Mouse (Mus musculus) gonadal fat pad, adult 2 months (tissue): ENCODE measurements around the gene Tnn. TPM values are rescaled to one million over a fixed set of nuclear protein-coding genes. Genes with fewer than 3 reads are reported as not detected.

Source experiments
- DNase-seq: peaks from one replicate; pipeline ENCODE4 v3.0.0-alpha.2; 2012; ENCODE audit warnings: low read depth
- polyA plus RNA-seq: library from polyadenylated mRNA; depleted of rRNA; stranded (reverse); fragments of >200 nt; gene quantifications from 2 replicates; pipeline ENCODE4 v1.2.3, GENCODE M21; 2012; rRNA removed

Tnn gene
- polyA plus RNA-seq: 0.04 and 0.05 TPM in 2 replicates

- DNase-seq: no peak
Measured at GRCm38 (mm10) chr1:160153480-160153879, at the start of gene Tnn. TSS of gene Tnn (minus strand) at chr1:160153580.

DNA sequence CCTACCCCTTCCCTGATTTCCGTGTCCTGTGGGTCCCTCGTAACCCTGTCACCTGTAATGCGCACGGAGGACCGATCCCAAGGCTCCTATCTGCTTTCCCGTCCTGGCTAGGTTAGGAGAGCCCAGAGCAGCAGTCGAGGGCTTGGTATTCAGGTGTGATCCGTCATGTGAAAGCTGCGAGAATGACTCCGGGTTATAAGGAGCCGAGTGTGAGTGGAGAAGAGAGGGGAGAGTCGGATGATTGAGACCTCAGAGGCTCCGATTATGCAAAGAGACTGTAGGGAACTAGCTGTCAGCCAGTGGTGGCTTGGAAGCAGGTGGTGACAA, 41.9 kb upstream of the Tnn start:
- no peak for DNase-seq

- DNase-seq: peak; percentile 98
Measured at GRCm38 (mm10) chr1:160194529-160195336, 41.4 kb upstream of the Tnn start, which contains the start of gene Mrps14. TSS of gene Mrps14 (plus strand) at chr1:160195215.

DNA sequence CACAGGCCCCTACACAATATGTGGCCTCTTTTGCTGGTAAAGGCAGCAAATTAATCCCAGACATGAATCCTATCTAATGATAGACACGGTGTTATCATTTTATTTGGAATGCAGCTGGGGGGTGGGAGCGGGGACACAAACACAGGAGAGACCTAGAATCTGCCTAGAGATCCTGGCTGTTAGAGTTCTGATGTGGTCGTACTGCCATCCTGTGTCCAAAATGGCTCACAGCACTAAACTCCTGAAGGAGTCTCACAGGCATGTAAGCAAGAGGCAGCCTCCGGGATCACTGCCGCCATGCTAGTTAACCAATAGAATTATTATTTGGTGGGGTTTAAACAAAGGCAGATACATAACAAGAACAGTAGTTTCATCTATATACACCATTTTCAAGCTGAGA, 31.1 kb upstream of the Tnn start:
- no peak for DNase-seq

- DNase-seq: no peak
Measured at GRCm38 (mm10) chr1:160181216-160181615, 27.8 kb upstream of the Tnn start.

DNA sequence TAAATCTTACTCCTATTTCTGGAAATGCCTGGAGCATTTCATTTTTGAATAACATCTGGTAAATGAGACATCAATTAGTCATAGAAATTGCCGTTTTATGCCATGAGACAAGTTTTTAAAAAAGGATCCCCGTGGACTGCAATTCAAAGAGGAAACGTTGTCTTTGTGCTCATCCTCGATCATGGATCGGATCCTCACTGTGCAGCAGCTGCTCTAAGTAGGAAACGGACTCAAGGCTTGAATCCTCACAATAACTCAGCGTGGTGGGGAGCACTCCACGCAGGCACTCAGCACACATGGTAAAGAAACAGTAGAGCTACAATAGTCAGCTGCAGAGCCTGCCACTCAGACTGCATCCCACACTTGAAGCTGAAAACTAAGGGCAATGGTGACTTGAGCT, 23.5 kb upstream of the Tnn start:
- DNase-seq: no peak

- DNase-seq: no peak
Measured at GRCm38 (mm10) chr1:160166600-160166999, 13.2 kb upstream of the Tnn start.

DNA sequence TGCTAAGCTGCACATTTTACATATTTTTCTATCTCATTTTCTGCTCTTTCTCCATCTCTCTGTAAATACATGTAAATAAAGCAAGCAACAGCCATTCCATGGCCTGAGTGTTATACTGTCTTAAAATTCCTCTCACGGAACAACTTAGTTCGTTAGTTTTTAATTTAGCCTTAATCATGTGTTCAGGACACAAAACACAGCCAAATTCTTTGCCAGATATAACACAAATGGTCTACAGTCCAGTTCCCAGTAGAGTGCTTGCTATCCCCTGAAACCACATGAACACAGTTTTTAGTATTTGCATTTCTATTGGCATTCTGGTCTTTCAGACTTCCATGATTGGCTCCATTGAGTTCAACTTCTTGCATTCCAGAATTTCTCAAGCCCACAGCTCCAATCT, 4.8 kb upstream of the Tnn start:
- DNase-seq: no peak

DNA sequence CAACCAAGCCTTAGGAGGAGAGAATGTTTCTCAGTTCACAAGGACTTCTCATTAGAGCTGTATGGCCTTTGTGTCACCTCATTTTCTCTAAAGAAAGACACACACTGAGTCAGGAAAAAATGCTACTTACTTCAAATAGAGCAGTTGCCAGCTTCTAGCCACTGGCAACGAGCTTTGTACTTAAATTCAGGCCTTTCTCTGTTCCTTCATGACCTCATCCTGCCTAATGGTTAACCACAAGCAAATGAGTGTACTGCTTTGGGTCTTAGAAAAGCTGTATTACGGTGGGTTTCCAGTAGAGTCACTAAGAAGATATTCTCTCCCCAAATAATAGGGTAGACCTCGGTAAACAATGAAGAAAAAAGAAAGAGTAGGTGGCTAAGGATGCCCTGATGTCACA, 2.7 kb downstream of the Tnn start:
- DNase-seq: no peak

- DNase-seq: no peak
Measured at GRCm38 (mm10) chr1:160149291-160149906, 4.0 kb downstream of the Tnn start.

- DNase-seq: no peak
Measured at GRCm38 (mm10) chr1:160147274-160147673, 6.1 kb downstream of the Tnn start.

DNA sequence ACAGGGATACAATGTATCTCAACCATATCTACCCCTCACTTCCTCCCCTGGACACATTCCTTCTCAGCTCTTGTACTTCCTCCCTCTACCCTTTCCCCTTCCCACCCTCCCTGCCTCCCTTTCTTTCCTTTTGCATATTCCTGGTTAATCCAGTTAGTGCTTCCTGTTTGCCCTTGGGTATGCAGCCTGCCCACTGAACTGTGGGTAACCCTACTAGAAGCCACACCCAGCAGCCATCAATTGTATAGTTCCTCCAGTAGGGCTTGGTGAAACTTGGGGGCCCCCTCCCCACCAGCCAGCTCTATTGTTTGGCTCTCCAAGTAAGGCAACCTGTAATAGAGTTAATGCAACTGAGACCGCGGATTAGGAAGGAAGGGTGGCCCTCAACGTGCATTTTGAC, 7.8 kb downstream of the Tnn start:
- no peak for DNase-seq

- DNase-seq: no peak
Measured at GRCm38 (mm10) chr1:160144343-160144742, 9.0 kb downstream of the Tnn start.

DNA sequence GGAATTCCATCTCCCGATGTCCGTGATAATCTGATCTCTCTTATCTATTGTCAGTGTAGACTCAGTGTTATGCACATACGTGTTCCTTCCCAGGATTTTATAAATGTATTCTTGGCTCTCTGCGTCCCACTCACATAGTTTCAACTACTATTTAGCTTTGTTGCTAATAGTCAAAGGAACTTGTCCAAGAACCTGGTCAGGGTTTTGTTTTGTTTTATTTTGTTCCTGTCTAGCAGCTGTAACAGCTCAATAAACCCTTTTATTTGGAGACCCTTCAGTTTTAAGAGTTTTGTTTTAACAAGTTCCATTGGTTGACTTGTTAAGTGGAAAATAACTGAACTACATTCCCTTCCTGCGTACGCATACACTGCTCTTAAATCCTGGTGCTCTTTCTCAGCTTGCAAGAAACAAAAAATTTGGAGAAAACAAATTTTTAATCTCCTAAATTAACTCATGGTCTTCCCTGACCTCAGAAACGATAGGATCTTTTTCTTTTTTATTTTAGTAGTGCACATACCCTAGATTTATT, 17.0 kb downstream of the Tnn start:
- no peak for DNase-seq

DNA sequence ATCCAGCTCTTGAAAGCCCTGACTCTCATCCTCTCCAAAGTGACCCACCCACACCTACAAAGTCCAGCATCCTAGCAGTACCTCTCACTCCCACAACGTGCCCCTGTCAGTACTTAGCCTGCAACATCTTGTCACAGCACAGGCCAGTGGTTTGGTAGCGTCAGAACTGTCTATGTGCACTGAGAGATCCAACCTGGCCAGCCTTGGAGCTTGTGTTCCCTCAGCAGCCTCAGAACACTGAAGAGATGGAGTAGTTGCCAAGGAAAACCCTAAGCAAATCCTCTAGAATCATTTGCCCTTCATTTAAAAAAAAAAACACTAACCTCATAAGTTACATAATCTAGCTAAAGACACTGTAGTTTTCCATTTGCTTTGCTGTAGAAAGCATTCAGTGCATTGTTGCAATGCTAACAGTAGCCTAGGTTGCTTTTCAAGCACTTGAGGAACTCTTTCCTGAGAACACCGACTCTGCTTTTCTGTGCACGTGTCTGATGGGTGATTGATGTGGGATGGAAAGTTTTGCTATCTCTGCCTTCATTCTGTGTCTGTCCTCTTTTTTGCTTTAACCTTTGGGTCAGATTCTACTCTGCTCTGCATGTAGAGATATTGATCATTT, 19.8 kb downstream of the Tnn start:
- DNase-seq: no peak

- no peak for DNase-seq
Measured at GRCm38 (mm10) chr1:160123957-160124356, 29.4 kb downstream of the Tnn start.

GRCm38 (mm10) chr1:160108604-160109003, 44.8 kb downstream of the Tnn start:
- DNase-seq: no peak

DNA sequence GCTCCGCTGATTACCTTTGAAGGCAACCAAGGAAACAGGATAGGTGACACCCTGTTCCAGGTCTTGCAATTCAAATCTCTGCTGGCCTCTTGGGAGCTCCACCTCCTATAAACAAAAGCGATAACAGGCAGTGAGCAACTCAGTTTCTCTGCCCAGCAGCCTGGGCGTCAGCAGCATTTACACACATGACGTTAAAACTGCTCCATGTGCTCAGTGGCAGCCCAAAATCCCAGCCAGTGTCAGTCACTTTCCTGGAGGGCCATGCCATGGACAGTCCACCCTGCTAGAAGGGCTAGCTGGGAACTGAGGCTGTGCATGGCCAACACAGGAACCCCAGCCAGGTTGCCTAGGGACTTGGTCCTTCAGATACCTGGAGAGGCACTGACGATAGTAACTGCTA, 48.0 kb downstream of the Tnn start:
- no peak for DNase-seq

DNA sequence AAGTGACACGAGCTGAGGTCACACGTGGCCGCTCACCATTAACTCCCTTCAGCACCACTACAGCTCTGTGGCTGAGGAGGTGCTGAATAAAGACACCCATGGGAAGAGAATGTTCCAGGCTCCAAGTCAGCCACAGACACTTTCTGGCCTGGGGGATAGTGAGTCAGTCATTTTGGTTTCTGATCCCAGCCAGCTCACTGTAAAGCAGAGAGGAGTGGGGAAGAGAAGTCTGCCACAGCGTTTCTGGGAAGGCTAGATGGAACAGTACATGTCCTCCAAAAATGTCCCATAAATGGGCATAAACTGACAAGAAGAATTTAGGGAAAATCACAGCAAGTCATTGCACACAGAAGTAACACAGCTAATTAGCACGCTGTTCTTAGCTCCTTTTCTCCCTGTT, 52.4 kb downstream of the Tnn start:
- DNase-seq: no peak

- no peak for DNase-seq
Measured at GRCm38 (mm10) chr1:160099659-160100302, 53.6 kb downstream of the Tnn start.

DNA sequence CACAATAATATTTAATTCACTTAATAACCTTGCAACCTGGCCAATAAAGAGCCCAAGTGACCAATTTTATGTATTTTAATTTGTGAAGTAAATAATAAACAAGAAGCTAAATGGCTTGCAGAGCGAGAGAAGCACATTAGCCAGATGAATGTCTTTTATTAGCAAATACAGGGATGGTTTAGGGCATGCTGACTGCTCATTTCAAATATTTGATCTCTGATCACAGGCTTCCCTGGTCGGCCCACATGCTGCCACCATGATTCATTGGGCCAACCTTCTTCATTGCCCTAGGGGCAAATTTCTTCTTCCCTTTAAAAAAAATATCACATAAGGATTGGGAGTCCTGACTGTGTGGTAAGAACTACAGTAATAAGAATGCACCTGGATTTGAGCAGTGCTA, 66.7 kb downstream of the Tnn start:
- no peak for DNase-seq

- DNase-seq: no peak
Measured at GRCm38 (mm10) chr1:160084239-160084638, 69.1 kb downstream of the Tnn start.
